Mouse (Mus musculus) heart, postnatal 0 days (tissue): ENCODE results near the gene Kcnh7. TPM values are rescaled to one million over a fixed set of nuclear protein-coding genes. Genes with fewer than 3 reads are reported as not detected.
A peak's percentile ranks its signal among the peaks of the same experiment; 100 is the strongest.

Source experiments
- ATAC-seq: fragments of 200-750 bp; cut with Nextera tagmentation; 2 replicates; pipeline ENCODE4 v1.8.0; 2017; ENCODE audit warnings: low read depth, moderate number of reproducible peaks, moderate library complexity; ENCODE audit not compliant: insufficient read depth
- DNase-seq: peaks from one replicate; pipeline ENCODE4 v3.0.0-alpha.2; 2016; ENCODE audit warnings: low spot score
- H3K27ac ChIP-seq: fragments of 300-500 bp; sonication (generic); 2 replicates; pipeline ENCODE4 v1.5.1; 2014; ENCODE audit warnings: low read depth, mild to moderate bottlenecking
- H3K27me3 ChIP-seq: fragments of 300-500 bp; sonication (generic); 2 replicates; pipeline ENCODE4 v1.6.1; 2014; ENCODE audit warnings: low read length, mixed read lengths; ENCODE audit not compliant: control insufficient read depth, insufficient read depth
- H3K36me3 ChIP-seq: fragments of 300-500 bp; sonication (generic); replicated peaks from 2 replicates; pipeline ENCODE4 v1.6.1; 2014; ENCODE audit warnings: low read length, mixed read lengths; ENCODE audit not compliant: control insufficient read depth, insufficient read depth
- H3K4me1 ChIP-seq: fragments of 300-500 bp; sonication (generic); 2 replicates; pipeline ENCODE4 v1.6.1; 2014; ENCODE audit warnings: antibody characterized with exemption; ENCODE audit not compliant: control insufficient read depth, insufficient read depth
- H3K4me2 ChIP-seq: fragments of 300-500 bp; sonication (generic); 2 replicates; pipeline ENCODE4 v1.6.1; 2014; ENCODE audit warnings: low read depth, mild to moderate bottlenecking, low read length, moderate library complexity
- H3K4me3 ChIP-seq: fragments of 300-500 bp; sonication (generic); 2 replicates; pipeline ENCODE4 v1.5.1; 2014; ENCODE audit warnings: low read depth, low read length
- H3K9ac ChIP-seq: fragments of 300-500 bp; sonication (generic); replicated peaks from 2 replicates; pipeline ENCODE4 v1.6.1; 2014; ENCODE audit warnings: low read depth, low read length, mixed read lengths
- H3K9me3 ChIP-seq: fragments of 300-500 bp; sonication (generic); replicated peaks from 2 replicates; pipeline ENCODE4 v1.6.1; 2016; ENCODE audit warnings: low read length; ENCODE audit not compliant: control insufficient read depth
- CTCF ChIP-seq: IDR thresholded peaks from 2 replicates; pipeline ENCODE4 v1.5.1; 2016; ENCODE audit warnings: antibody characterized with exemption, control low read depth, low read depth
- EP300 ChIP-seq: IDR thresholded peaks from 2 replicates; pipeline ENCODE4 v1.6.1; 2016; ENCODE audit warnings: antibody characterized with exemption, low read depth
- WGBS: fragments of 180-500 bp; shearing (Covaris S2); extraction: QIAGEN DNeasy Blood & Tissue Kit; methylation state at CpG from one replicate; pipeline ENCODE4 v1.1.7; 2014; 5-methylcytosine and 5-hydroxymethylcytosine counted together
- polyA plus RNA-seq: library from polyadenylated mRNA; unstranded; fragments of >200 nt; fragmentation: Nextera tagmentation; extraction: Ambion mirVana; gene quantifications from 2 replicates; pipeline ENCODE4 v1.2.1, GENCODE M21; 2015
- total RNA-seq: library from RNA; depleted of rRNA; stranded (reverse); fragments of >200 nt; gene quantifications from 2 replicates; pipeline ENCODE4 v1.2.3, GENCODE M21; 2014; ENCODE audit warnings: low replicate concordance

The Kcnh7 gene
- total and polyA plus RNA-seq, 2 experiments from 2014 or later, result 0.31 to 1.9 TPM

DNA sequence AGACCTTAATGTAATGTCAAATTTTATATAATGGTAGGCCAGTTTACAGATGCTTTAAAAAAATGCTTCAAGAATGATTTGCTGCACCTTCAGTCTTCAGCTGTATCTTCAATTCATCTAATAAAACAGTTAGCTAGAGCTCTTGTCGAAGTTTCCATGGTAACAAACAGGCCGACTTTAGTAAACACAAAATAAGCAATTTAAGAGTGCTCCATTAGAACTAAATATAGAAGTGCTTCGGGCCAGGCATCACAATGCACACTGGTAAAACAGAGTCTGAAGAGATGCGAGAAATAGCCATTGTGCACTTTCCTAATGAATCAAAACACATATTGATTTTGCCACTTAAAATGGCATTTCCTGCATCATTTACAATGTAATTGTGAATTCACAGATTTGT, 305.3 kb downstream of the Kcnh7 start:
- Histone ChIP-seq H3K27ac (no peak overlapping the region), H3K36me3 (no peaks in the 10 kb centered on the region), H3K9me3 (no peaks in the 10 kb centered on the region), H3K27me3 (no peaks in the 10 kb centered on the region), H3K4me3 (no peak overlapping the region), H3K9ac (no peak overlapping the region), H3K4me1 (no peaks in the 10 kb centered on the region), H3K4me2 (no peak overlapping the region)
- no peak for TF ChIP-seq EP300
- WGBS, result 68% methylated on average over 4 of the region's 4 CpGs
- DNase-seq (no peak), ATAC-seq (no peak)

DNA sequence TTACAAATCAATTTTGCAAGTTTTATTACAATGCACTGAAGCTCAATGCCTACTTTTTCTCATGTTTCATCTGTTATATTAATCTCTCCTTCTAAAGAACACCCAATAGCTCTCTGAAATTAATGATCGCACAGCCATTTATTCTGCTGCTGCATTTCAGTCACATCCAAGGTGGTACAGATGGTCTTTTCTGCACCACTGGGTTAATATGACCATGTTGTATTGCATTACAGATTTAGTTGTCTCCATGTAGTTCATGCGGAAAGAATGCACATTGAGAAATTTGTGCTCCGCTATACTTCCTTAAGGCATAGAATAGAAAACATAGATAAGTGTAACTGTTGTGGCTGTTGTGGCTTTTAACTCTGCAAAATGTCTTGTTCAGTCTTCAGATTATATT, 328.7 kb downstream of the Kcnh7 start:
- H3K4me1 ChIP-seq, result no peaks in the 10 kb centered on the region
- WGBS, result 93% methylated on average over 3 of the region's 3 CpGs

DNA sequence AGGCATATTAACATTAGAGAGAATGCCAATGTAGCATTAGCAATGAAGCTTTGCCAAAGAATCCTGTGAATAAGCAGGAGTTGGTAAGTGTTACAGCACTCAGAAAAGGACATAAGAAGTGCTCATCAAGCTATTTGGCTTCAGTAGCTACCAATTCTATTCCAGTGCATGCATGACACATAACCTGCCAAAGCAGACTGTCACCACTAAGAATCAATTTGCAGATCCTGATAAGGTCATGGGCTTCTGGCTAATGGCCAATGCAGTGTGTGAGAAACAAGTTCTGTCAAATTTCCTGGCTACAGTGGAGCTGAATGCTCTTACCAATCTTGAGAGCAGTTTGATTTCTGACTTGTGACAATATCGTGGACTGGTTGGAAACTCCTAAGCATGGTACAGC, 341.5 kb downstream of the Kcnh7 start:
- Histone ChIP-seq H3K4me1 (no peaks in the 10 kb centered on the region), H3K9me3 (no peaks in the 10 kb centered on the region), H3K4me2 (peak overlapping the region; percentile 13; the same call in 1 of the 2 replicates), H3K27ac (no peak overlapping the region), H3K36me3 (no peaks in the 10 kb centered on the region), H3K9ac (no peak overlapping the region), H3K27me3 (no peaks in the 10 kb centered on the region), H3K4me3 (no peak overlapping the region)
- WGBS, result 30% methylated on average over 1 of the region's 1 CpGs
- DNase-seq, result no peak
- TF ChIP-seq CTCF (no peak), EP300 (no peak)
- no peak for ATAC-seq

More for the DNA sequence above, 328.7 kb downstream of the Kcnh7 start:
- TF ChIP-seq CTCF, result no peak
- no peak for TF ChIP-seq EP300
- H3K9ac ChIP-seq, result no peak overlapping the region
- H3K9me3 ChIP-seq, result no peaks in the 10 kb centered on the region
- H3K4me2 ChIP-seq, result no peak overlapping the region
- no peak overlapping the region for H3K4me3 ChIP-seq
- ATAC-seq (no peak), DNase-seq (no peak)
- no peak overlapping the region for H3K27ac ChIP-seq
- H3K36me3 ChIP-seq, result no peaks in the 10 kb centered on the region
- H3K27me3 ChIP-seq, result no peaks in the 10 kb centered on the region

DNA sequence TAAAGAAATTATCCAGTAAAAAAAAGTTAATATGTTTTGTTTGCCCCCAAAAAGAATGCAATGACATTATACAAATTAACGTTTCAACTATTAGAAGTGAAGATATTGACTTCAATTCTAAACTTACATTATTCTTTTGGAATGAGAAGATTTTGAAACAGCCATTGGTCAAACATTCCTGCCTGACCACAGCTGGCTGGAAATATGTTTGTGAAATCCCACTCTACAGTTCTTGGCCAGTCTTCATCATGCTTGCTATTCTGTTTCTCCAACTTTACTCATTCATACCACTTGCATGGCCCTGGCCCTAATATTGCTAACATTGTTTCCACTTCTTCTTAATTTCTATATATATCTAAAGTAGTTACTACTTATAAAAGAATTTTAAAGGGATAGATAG, 349.8 kb downstream of the Kcnh7 start:
- Histone ChIP-seq H3K4me1 (no peaks in the 10 kb centered on the region), H3K27me3 (no peaks in the 10 kb centered on the region), H3K4me2 (no peak overlapping the region), H3K27ac (no peak overlapping the region), H3K36me3 (no peaks in the 10 kb centered on the region), H3K9me3 (no peaks in the 10 kb centered on the region), H3K4me3 (no peak overlapping the region), H3K9ac (no peak overlapping the region)
- ATAC-seq (no peak), DNase-seq (no peak)
- WGBS, result 74% methylated on average over 1 of the region's 1 CpGs
- TF ChIP-seq EP300 (no peak), CTCF (no peak)

DNA sequence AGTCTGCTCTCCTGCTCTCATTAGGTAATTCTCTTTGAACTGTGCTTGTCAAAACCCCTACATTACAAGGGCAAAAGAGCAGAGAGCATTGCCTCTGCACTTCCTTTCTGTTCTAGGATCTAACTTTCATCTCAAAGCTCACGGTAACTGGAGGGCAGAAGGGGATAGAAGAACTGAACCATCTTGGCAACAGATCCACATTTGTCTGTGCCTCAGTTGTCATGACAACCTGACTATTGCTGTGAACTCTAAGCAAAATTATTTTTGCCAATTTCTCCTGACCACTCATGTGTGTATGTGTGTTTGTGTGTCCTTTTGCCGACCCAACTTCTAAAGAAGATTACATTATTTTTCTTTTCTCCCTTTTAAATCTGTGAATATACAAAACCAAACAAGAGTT, 364.9 kb downstream of the Kcnh7 start:
- H3K27ac ChIP-seq, result no peak overlapping the region
- no peak overlapping the region for H3K4me2 ChIP-seq
- TF ChIP-seq EP300, result no peak
- TF ChIP-seq CTCF, result no peak
- 64% methylated on average over 2 of the region's 2 CpGs for WGBS
- no peaks in the 10 kb centered on the region for H3K36me3 ChIP-seq
- H3K4me1 ChIP-seq, result no peaks in the 10 kb centered on the region
- no peak overlapping the region for H3K4me3 ChIP-seq
- H3K27me3 ChIP-seq, result no peaks in the 10 kb centered on the region
- ATAC-seq (no peak), DNase-seq (no peak)
- no peak overlapping the region for H3K9ac ChIP-seq
- H3K9me3 ChIP-seq, result no peaks in the 10 kb centered on the region

DNA sequence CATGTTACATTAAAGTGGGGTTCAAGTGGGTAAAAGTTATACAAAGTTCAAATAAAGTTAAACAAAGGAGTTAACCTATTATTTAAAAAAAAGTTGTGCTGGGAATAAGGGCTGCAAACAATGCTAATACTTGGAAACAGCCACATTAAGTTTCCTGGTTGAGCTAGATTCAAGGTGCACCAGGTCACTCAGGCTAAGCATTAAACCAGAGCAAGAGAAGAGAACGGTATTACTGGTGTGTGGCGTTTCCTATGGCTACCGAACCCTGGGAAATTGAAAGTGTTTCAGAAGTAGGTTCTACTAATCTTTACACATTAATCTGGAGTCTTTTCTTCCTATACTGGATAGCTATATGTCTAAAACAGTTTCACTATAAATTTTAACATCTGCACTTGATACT, 368.1 kb downstream of the Kcnh7 start:
- no peaks in the 10 kb centered on the region for H3K9me3 ChIP-seq
- ATAC-seq (no peak), DNase-seq (no peak)
- no peaks in the 10 kb centered on the region for H3K4me1 ChIP-seq
- H3K27me3 ChIP-seq, result no peaks in the 10 kb centered on the region
- WGBS, result 72% methylated on average over 3 of the region's 3 CpGs
- H3K36me3 ChIP-seq, result no peaks in the 10 kb centered on the region
- no peak overlapping the region for H3K9ac ChIP-seq
- no peak overlapping the region for H3K27ac ChIP-seq
- no peak overlapping the region for H3K4me2 ChIP-seq
- no peak overlapping the region for H3K4me3 ChIP-seq
- TF ChIP-seq CTCF, result no peak
- no peak for TF ChIP-seq EP300
